Mouse (Mus musculus): ENCODE measurements at regions not wholly inside any gene's neighbourhood (a gene's known extent, or its start where the extent isn't known, plus 50 kb on each side); places are given as distances from the start of the nearest gene placed in this dataset.

- TF ChIP-seq CTCF (IDR thresholded peaks at IDR 0.05; ENCODE audit: control insufficient read depth, insufficient read depth, insufficient replicate concordance, low read depth, low read length) (no peak), POLR2A (IDR thresholded peaks at IDR 0.05; ENCODE audit: control insufficient read depth, low read depth, low read length) (no peak)
Observed at GRCm38 (mm10) chr12:16190706-16191105, 374.0 kb upstream of the Trib2 start.
